Mouse (Mus musculus): ENCODE results near the gene Mtss1l. TPM values are rescaled to one million over a fixed set of nuclear protein-coding genes. Genes with fewer than 3 reads are reported as not detected.

Gene Mtss1l
- polyA plus RNA-seq, 1 experiment from 2014 or later: 0.34 TPM

DNA sequence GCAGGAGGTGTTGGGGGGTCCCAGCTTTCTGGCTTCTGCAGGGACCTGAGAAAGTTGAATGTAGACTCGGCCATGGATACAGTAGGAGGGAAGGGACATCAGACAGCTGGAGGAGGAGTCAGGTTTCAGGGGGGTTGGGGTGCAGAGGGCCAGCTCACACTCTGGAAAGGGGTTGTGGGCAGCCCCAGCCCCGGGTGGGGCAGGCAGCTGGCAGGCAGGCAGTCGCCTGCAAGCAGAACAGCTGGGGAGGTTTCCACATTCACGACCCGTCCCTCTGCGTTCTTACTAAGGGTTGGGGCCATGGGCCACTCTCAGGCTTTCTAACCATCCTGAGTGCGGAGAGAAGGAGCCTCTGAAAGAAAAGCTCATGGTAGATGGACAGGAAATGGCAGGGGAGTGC lies 4.1 kb upstream of the Mtss1l start:
- Histone ChIP-seq H3K4me3 (ENCODE audit: inconsistent target) (no peak overlapping the region), H3K36me3 (ENCODE audit: inconsistent target) (peaks cover 34% of the 10 kb centered on the region), H3K79me2 (ENCODE audit: inconsistent target) (no peaks in the 10 kb centered on the region), H3K27ac (no peak overlapping the region)
- WGBS (ENCODE audit: missing documents): 89% methylated on average over 7 of the region's 7 CpGs

DNA sequence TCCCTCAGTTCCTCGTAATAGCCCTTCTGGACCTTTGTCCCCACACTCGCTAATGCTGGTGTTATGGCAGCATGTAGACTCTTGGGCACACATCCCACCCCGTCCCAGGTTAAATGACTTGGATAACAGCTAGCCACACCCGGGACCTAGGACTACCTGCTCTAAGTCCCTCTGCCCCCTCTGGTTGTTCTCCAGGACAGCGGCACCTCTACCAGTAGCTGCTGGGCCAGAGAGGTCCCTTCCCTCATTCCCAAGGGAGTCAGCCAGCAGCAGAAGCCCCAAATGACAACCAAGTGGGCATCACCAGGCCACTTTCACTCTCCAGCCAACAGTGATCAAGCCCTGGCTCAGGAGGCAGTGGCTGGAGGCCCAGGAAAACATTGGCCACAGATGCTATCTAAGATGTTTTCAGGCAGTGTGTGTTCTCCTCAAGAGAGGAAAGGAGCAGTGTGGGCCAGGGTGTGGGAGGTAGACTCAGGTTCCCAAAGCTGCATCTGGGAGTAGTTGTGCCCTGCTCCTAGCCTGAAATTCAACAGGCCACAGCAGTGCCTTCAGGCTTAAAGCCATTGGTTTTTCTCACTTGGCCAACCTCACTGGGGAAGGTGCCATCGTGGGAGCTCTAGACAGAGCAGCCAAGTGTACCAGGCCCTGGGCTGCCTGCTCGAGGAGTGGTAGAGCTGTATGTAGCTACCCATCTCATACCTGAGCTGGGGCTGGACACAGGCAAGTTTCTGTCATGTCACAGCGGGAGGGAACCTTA lies 2.9 kb upstream of the Mtss1l start:
- H3K27ac ChIP-seq: no peak overlapping the region
- H3K4me3 ChIP-seq (ENCODE audit: inconsistent target): no peak overlapping the region
- H3K36me3 ChIP-seq (ENCODE audit: inconsistent target): peaks cover 21% of the 10 kb centered on the region
- WGBS (ENCODE audit: missing documents): 90% methylated on average over 8 of the region's 8 CpGs
- no peaks in the 10 kb centered on the region for H3K79me2 ChIP-seq (ENCODE audit: inconsistent target)

DNA sequence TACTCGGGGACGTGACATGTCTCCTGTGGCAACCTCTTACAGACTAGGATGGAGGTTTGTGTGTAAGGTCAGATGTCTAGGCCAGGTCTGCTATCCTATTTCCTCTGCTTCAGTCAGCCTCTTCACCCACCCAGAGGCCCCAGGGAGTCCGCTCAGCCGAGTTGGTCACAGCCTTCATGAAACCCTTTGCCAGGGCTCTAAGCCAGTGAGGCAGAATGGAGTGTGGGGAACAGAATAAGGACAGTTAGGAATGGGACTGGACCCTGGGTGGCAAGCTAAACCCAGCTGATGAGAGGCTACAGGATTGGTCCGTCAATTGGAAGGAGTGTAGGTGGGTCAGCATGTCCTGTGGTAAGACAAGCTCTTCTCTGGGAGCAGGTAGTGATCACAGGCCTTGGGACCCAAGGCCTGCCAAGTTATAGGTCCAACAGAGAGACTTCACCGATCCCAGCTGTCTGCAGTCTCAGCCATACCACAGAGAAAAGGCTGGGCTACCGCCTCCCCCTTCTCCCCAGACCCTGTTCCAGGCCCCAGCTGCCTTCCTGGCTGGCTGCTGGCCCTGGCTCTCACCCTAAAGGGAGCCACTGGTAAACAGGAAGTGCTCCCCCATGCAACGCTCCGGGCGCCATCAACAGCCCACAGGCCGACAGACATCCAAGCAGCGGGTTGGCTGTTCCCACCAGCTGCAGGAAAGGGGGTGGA lies 2.2 kb upstream of the Mtss1l start:
- no peak overlapping the region for H3K27ac ChIP-seq
- H3K4me3 ChIP-seq (ENCODE audit: inconsistent target): no peak overlapping the region
- no peaks in the 10 kb centered on the region for H3K79me2 ChIP-seq (ENCODE audit: inconsistent target)
- 47% methylated on average over 12 of the region's 12 CpGs for WGBS (ENCODE audit: missing documents)
- H3K36me3 ChIP-seq (ENCODE audit: inconsistent target): peaks cover 15% of the 10 kb centered on the region; the same call in 1 of the 2 replicates

DNA sequence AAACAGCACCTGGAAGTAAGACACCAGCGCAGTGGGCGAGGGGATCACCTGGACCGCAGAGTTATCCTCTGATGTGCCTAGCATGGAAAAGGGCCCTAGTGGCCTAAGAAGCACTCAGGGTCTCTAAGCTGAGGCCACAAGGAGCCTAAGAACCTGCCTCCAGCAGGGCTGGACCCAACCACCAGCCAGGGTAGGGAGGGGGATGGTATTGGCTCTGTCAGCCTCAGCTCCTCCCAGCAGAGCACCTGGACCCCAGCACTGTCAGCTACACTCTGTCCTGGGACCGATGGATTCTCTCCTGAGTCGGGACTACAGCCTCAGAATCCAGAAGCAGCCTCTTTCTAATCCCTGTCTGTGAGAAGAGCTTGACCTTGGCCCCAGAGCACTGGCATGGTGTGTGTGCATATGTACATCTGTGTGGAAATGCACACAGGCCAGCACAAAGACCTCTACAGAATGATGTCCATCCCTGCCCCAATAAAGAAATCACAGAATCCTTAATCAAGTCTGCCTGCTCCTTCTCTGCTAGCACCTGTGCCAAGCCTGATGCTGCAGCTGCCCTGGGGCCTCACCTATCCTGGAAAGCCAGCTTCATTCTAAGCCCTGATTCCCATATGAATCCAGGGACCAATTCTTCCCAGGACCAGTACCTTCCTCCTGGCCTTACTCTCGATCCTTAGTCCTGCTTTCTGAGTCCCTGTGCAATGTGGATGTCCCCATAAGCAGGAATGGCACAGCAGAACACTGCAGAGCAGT lies 1.2 kb upstream of the Mtss1l start:
- Histone ChIP-seq H3K79me2 (ENCODE audit: inconsistent target) (no peaks in the 10 kb centered on the region), H3K4me3 (ENCODE audit: inconsistent target) (no peak overlapping the region), H3K27ac (no peak overlapping the region), H3K36me3 (ENCODE audit: inconsistent target) (0 out of 2 replicates have a peak, but pooled peaks cover 6% of the 10 kb centered on the region)
- WGBS (ENCODE audit: missing documents): 87% methylated on average over 6 of the region's 6 CpGs

DNA sequence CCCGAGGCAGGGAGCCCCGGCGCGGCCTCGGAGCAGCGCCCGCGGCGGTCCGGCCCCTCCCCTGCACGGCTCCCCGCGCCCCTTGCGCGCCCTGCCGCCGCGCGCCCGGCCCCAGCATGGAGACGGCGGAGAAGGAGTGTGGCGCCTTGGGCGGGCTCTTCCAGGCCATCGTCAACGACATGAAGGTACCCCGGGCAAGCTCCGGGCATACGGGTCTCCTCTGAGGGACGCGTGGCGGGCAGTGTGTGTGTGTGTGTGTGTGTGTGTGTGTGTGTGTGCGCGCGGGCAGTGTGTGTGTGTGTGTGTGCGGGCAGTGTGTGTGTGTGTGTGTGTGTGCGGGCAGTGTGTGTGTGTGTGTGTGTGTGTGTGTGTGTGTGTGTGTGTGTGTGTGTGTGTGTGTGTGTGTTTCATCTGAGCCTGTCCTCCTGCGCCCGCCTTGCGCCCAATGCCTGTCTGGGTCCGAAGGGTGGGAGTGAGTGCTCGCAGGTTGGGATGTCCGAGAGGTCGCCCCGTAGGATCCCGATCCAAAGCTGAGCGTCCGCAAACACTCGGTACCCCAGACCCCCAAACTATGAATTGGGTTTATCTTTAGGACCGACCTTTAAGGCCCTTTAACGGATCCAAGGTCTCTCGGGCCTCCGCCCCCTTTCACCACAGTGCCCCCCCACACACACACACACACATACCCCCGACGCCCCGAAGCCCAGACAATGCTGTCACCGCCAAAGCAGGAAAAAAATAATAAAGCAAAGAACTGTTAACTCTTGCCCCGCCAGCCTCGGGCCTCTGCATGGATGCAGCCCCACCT lies 534 bp downstream of the Mtss1l start:
- 9% methylated on average over 32 of the region's 59 CpGs for WGBS (ENCODE audit: missing documents)
- H3K4me3 ChIP-seq (ENCODE audit: inconsistent target): no peak overlapping the region
- H3K27ac ChIP-seq: no peak overlapping the region
- H3K36me3 ChIP-seq (ENCODE audit: inconsistent target): no peaks in the 10 kb centered on the region
- no peaks in the 10 kb centered on the region for H3K79me2 ChIP-seq (ENCODE audit: inconsistent target)

DNA sequence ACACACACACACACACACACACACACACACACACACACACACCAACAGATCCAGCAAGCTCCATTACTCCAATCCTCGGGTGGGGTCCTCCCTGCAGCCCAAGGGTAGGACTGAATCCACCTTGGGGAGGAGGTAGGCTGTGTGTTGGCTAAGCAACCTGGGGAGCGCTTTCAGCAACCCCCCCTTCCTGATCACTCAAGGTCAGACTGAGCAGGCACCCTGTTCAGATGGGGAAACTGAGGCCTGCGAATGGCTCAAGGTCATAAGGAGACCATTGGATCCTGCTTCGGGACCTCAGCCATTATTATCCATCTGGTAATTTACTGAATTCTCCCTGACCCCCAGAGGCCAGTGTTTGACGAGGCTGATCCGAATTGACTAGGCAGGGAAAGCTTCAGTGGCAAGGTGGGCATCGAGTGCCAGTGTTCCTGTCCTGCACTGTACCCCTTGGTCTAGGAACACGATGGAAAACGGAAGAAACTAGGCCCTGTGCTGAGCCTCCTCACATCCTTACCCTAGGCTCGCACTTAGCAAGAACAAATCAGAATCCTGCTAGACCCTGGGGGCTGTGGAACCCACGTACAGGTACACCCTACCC lies 1.2 kb downstream of the Mtss1l start:
- 78% methylated on average over 11 of the region's 11 CpGs for WGBS (ENCODE audit: missing documents)
- Histone ChIP-seq H3K27ac (no peak overlapping the region), H3K79me2 (ENCODE audit: inconsistent target) (no peaks in the 10 kb centered on the region), H3K36me3 (ENCODE audit: inconsistent target) (no peaks in the 10 kb centered on the region), H3K4me3 (ENCODE audit: inconsistent target) (no peak overlapping the region)

DNA sequence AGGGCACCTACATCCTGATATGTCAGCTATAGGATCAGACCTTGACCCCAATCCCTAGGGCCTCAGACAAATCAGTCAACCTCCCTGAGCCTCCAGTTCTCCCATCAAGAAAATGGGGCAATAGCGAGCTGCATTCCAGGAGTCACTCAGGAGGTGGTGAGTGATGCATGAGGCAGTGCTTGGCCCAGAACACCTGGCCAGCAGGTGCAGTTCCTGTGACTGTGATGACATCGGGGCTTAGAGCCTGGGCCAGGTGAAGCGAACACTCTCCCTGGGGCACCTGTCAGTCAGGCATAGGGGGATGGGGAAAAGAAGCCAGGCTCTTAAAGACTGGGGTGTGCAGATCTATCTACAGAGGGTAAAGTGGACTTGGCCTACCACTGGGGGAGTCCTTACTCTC lies 3.2 kb downstream of the Mtss1l start:
- no peaks in the 10 kb centered on the region for H3K79me2 ChIP-seq (ENCODE audit: inconsistent target)
- H3K36me3 ChIP-seq (ENCODE audit: inconsistent target): no peaks in the 10 kb centered on the region
- no peak overlapping the region for H3K27ac ChIP-seq
- no peak overlapping the region for H3K4me3 ChIP-seq (ENCODE audit: inconsistent target)
- WGBS (ENCODE audit: missing documents): 92% methylated on average over 3 of the region's 3 CpGs

DNA sequence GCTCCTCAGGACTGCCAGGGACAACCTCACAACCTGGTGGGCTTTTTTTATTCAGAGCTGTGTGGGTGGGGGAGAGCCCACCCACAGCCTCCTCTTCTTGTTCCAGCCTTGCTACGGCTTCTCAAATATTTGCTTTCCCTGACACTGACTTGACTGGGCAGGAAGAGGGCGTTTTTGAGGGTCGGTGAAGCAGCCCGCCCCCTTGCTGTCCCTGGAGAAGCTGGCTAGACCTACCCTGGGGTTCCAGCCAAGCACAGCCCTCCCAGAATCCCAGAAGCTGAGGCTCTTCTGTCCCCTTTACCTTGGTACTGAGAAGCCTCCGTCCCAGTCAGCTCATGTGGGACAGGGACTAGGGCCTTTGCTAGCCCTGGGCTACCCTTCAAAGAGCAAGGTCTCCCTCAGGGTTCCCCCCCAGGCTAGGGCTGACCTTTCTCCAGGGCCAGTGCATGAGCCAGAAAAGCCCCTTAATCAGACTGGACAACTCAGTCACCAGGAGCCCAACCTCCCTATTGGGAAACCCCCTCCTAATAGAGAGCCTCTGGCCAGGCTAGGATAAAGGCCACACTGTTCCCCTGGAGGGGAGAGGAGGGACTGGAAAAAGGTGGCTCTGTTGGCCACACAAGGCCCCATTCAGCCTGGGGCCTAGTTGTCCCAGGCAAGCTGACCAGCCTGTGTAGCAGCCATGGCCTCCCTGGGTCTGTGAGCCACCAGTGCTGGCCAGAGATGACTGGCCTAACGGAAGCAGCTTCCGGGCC lies 4.0 kb downstream of the Mtss1l start:
- no peaks in the 10 kb centered on the region for H3K36me3 ChIP-seq (ENCODE audit: inconsistent target)
- no peak overlapping the region for H3K4me3 ChIP-seq (ENCODE audit: inconsistent target)
- 77% methylated on average over 7 of the region's 7 CpGs for WGBS (ENCODE audit: missing documents)
- no peak overlapping the region for H3K27ac ChIP-seq
- H3K79me2 ChIP-seq (ENCODE audit: inconsistent target): no peaks in the 10 kb centered on the region

DNA sequence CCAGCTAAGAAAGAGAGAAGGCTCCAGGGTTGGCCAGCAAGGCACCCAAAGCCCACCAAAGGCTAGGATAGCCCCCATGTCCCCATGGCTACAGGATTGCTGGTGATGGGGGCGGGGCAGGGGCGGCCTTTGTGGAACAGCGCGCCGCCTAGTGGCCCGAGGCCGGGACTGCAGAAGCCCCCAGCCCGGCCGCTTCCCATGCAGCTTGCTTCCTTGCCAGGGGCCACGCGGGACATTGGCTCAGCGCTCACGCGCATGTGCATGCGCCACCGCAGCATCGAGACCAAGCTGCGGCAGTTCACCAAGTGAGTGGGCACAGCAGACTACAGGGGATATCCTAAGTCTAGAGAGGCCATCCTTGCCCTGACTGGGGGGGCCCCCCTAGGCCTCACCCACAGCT lies 5.6 kb downstream of the Mtss1l start:
- H3K79me2 ChIP-seq (ENCODE audit: inconsistent target): no peaks in the 10 kb centered on the region
- no peak overlapping the region for H3K27ac ChIP-seq
- no peak overlapping the region for H3K4me3 ChIP-seq (ENCODE audit: inconsistent target)
- 29% methylated on average over 17 of the region's 18 CpGs for WGBS (ENCODE audit: missing documents)
- H3K36me3 ChIP-seq (ENCODE audit: inconsistent target): no peaks in the 10 kb centered on the region

DNA sequence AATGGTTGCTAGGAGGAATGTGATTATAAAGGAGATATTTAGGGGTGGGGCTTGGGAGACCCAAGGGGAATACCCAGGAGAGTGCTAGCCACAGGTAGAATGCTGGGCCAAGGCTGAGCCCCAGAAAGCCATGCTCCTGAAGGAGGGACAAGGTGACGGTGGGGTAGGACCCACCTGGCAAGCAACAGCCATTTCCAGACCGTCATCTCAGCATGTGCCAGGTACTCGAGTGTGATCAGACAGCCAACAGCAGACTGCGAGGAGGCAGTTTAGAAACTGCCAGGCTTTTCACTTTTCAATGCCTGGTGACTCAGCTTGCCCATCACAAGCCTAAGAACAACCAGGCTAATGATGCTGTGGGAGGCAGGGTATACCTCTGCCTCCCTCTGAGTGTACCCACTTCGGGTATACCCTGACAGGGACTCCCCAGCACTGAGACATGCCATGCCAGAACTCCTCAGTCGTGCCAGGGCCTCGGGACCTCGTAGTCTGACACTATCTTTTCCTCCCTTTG lies 10.1 kb downstream of the Mtss1l start:
- H3K36me3 ChIP-seq (ENCODE audit: inconsistent target): no peaks in the 10 kb centered on the region
- H3K79me2 ChIP-seq (ENCODE audit: inconsistent target): no peaks in the 10 kb centered on the region
- 96% methylated on average over 8 of the region's 8 CpGs for WGBS (ENCODE audit: missing documents)
- no peak overlapping the region for H3K27ac ChIP-seq
- no peak overlapping the region for H3K4me3 ChIP-seq (ENCODE audit: inconsistent target)

DNA sequence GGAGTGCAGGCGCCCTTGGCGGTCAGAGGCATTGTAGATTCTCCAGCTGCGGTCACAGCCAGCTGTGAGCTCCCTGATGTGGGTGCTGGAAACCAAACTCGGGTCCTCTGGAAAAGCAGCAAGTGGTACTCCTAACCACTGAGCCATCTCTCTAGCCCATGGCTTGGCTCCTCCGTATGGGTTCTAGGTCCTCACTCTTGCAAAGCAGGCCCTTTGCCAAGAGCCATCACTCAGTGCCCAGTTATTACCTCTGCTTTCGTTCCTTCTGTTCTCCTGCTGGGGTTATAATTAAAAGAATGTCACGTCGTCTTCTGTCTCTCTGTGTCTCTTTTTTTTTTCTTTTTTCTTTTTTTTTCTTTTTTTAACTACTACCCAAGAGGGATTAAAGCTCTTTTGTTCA lies 11.8 kb downstream of the Mtss1l start:
- H3K4me3 ChIP-seq (ENCODE audit: inconsistent target): no peak overlapping the region
- no peaks in the 10 kb centered on the region for H3K36me3 ChIP-seq (ENCODE audit: inconsistent target)
- no peak overlapping the region for H3K27ac ChIP-seq
- no peaks in the 10 kb centered on the region for H3K79me2 ChIP-seq (ENCODE audit: inconsistent target)
- WGBS (ENCODE audit: missing documents): 97% methylated on average over 8 of the region's 8 CpGs

DNA sequence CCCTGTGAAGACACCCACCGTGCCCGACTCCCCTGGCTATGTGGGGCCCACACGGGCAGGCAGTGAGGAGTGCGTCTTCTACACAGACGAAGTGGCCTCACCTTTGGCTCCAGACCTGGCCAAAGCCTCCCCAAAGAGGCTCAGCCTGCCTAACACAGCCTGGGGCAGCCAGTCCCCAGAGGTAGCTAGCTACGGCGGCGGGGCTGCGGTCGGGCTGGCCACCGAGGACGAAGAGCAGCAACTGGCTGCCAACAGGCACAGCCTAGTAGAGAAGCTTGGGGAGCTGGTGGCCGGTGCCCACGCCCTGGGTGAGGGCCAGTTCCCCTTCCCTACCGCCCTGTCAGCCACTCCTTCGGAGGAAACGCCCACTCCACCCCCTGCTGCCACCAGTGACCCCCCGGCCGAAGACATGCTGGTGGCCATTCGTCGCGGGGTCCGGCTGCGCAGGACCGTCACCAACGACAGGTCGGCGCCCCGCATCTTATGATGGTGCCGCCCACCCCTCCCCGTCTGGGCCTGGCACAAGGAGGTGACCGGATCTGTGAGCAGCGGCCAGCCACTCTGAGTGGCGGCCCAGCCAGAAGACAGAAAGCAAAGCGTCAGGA lies 17.4 kb downstream of the Mtss1l start:
- Histone ChIP-seq H3K4me3 (ENCODE audit: inconsistent target) (no peak overlapping the region), H3K27ac (no peak overlapping the region), H3K36me3 (ENCODE audit: inconsistent target) (no peaks in the 10 kb centered on the region), H3K79me2 (ENCODE audit: inconsistent target) (no peaks in the 10 kb centered on the region)
- 95% methylated on average over 27 of the region's 35 CpGs for WGBS (ENCODE audit: missing documents)

DNA sequence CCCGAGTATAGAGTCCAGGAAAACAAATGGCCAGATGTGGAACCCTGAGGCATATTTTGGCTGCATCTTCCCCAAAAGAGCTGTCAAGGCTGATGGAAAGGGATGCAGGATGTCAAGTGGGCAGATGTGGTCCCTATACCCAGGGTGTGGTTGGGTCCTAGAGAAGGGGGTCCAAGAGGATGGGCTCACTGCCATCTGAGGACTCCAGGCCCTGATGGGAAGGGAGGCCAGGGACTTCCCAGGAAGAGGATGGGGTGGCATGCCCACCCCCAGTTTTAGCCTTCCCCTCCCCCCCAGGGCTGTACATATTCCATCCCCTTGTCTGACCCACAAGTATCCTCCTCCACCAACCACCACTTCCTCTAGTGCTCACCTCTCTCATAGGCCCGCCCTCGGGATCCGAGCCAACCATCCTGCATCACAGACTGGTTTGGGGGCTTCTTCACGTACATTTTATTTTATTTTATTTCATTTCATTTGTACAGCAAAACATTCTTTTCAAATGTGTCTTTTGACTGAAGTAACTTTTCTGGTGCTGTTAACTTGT lies 19.4 kb downstream of the Mtss1l start:
- no peak overlapping the region for H3K27ac ChIP-seq
- no peak overlapping the region for H3K4me3 ChIP-seq (ENCODE audit: inconsistent target)
- no peaks in the 10 kb centered on the region for H3K79me2 ChIP-seq (ENCODE audit: inconsistent target)
- 74% methylated on average over 5 of the region's 5 CpGs for WGBS (ENCODE audit: missing documents)
- H3K36me3 ChIP-seq (ENCODE audit: inconsistent target): no peaks in the 10 kb centered on the region
